Mouse (Mus musculus) intestine, postnatal 0 days (tissue): Measurements from ENCODE around the gene Gpr146. TPM values are rescaled to one million over a fixed set of nuclear protein-coding genes. Genes with fewer than 3 reads are reported as not detected.

ENCODE experiments used
- ATAC-seq: fragments of 200-750 bp; cut with Nextera tagmentation; 2 replicates; pipeline ENCODE4 v1.8.0; 2017; ENCODE audit warnings: mild to moderate bottlenecking, moderate TSS enrichment, moderate library complexity
- H3K27ac ChIP-seq: fragments of 300-500 bp; sonication (generic); 2 replicates; pipeline ENCODE4 v1.5.1; 2014; ENCODE audit warnings: mild to moderate bottlenecking, low read depth, low read length, moderate library complexity
- H3K27me3 ChIP-seq: fragments of 300-500 bp; sonication (generic); replicated peaks from 2 replicates; pipeline ENCODE4 v1.6.1; 2014; ENCODE audit warnings: low read length, mixed read lengths; ENCODE audit not compliant: control insufficient read depth, insufficient read depth
- H3K36me3 ChIP-seq: fragments of 300-500 bp; sonication (generic); 2 replicates; pipeline ENCODE4 v1.6.1; 2014; ENCODE audit warnings: mild to moderate bottlenecking, moderate library complexity; ENCODE audit not compliant: control insufficient read depth, insufficient read depth
- H3K4me1 ChIP-seq: fragments of 300-500 bp; sonication (generic); replicated peaks from 2 replicates; pipeline ENCODE4 v1.6.1; 2014; ENCODE audit warnings: antibody characterized with exemption, low read length, mixed read lengths; ENCODE audit not compliant: control insufficient read depth, insufficient read depth
- H3K4me2 ChIP-seq: fragments of 300-500 bp; sonication (generic); replicated peaks from 2 replicates; pipeline ENCODE4 v1.6.1; 2014; ENCODE audit warnings: low read depth, mild to moderate bottlenecking, moderate library complexity
- H3K4me3 ChIP-seq: fragments of 300-500 bp; sonication (generic); 2 replicates; pipeline ENCODE4 v1.5.1; 2014; ENCODE audit warnings: low read depth, low read length
- H3K9ac ChIP-seq: fragments of 300-500 bp; sonication (generic); 2 replicates; pipeline ENCODE4 v1.6.1; 2014; ENCODE audit warnings: mild to moderate bottlenecking, low read depth, low read length
- H3K9me3 ChIP-seq: fragments of 300-500 bp; sonication (generic); 2 replicates; pipeline ENCODE4 v1.6.1; 2016; ENCODE audit warnings: mixed run types; ENCODE audit not compliant: control insufficient read depth
- CTCF ChIP-seq: sonication (generic); IDR thresholded peaks from 2 replicates; pipeline ENCODE4 v1.5.1; 2016; ENCODE audit warnings: low read depth, mild to moderate bottlenecking, control low read depth, antibody characterized with exemption, moderate library complexity
- WGBS: fragments of 180-500 bp; shearing (Covaris S2); extraction: QIAGEN DNeasy Blood & Tissue Kit; methylation state at CpG from one replicate; pipeline ENCODE4 v1.1.7; 2014; 5-methylcytosine and 5-hydroxymethylcytosine counted together
- polyA plus RNA-seq: library from polyadenylated mRNA; unstranded; fragments of >200 nt; fragmentation: Nextera tagmentation; extraction: Ambion mirVana; gene quantifications from 2 replicates; pipeline ENCODE4 v1.2.1, GENCODE M21; 2015

Gpr146 gene
- polyA plus RNA-seq, 1 experiment from 2014 or later = 2.6 TPM

DNA sequence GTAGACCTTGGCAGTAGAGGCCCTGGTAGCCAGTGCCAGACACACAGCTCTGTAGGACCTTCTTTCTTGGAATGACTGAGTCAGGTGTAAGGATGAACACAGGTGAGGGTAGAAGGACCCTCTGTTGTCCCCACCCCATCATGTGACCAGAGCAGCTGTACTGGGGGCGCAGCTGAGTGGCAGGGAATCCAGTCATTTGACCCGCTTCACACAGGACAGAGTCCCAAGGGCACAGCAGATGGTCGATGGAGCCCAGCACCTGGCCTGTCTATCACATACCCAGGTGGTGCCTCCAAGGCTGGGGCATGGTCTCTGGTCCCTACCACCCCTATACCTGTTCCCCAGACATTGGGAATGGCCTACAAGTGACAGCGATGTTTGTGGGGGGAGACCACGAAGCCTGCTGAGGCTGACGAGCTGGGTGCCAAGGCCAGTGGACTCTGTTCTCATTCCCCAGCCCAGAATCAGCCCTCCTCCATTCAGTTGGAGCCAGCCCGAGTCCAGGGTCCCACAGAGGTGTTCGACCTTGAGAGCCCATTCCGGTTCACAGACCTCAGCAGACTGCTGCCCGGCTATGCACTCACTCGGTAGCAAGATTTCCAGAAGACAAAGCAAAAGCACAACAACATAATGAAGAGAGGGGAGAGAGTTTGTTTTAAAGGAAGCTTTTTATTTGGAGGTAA, 8.7 kb upstream of the Gpr146 start:
- 81% methylated on average over 11 of the region's 11 CpGs for WGBS
- no peak overlapping the region for H3K4me3 ChIP-seq
- no peak overlapping the region for H3K27ac ChIP-seq
- no peak for ATAC-seq
- no peak overlapping the region for H3K4me2 ChIP-seq
- 0 out of 2 replicates have a peak, but pooled peaks cover 5% of the 10 kb centered on the region for H3K4me1 ChIP-seq
- no peaks in the 10 kb centered on the region for H3K27me3 ChIP-seq
- no peaks in the 10 kb centered on the region; the same call in 1 of the 2 replicates for H3K36me3 ChIP-seq
- H3K9me3 ChIP-seq = no peaks in the 10 kb centered on the region
- no peak for TF ChIP-seq CTCF
- no peak overlapping the region for H3K9ac ChIP-seq

DNA sequence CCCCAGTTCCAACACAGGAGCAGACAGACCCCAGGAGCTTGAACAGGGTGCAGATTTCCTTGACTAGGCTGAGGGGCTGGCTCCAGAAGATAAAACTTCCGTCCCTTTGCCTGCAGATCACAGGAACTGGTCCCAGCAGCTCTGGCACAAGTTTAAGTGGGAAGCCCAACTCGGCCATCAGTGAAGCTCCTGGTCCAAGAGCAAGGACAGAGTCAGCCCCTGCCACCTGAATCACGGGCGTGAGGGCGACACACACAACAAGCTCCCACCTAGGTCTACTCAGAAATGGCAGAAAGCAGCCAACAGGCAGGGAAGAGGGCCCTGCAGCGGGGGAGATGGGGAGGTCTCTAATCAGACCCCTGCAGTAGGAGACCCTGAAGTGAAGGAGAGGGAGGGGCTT, 7.2 kb upstream of the Gpr146 start:
- H3K27me3 ChIP-seq = no peaks in the 10 kb centered on the region
- H3K9me3 ChIP-seq = no peaks in the 10 kb centered on the region
- no peak for TF ChIP-seq CTCF
- no peak overlapping the region for H3K27ac ChIP-seq
- H3K36me3 ChIP-seq = no peaks in the 10 kb centered on the region; the same call in 1 of the 2 replicates
- H3K4me3 ChIP-seq = no peak overlapping the region
- 88% methylated on average over 6 of the region's 6 CpGs for WGBS
- no peak overlapping the region for H3K9ac ChIP-seq
- ATAC-seq = no peak
- 0 out of 2 replicates have a peak, but pooled peaks cover 5% of the 10 kb centered on the region for H3K4me1 ChIP-seq
- H3K4me2 ChIP-seq = no peak overlapping the region

DNA sequence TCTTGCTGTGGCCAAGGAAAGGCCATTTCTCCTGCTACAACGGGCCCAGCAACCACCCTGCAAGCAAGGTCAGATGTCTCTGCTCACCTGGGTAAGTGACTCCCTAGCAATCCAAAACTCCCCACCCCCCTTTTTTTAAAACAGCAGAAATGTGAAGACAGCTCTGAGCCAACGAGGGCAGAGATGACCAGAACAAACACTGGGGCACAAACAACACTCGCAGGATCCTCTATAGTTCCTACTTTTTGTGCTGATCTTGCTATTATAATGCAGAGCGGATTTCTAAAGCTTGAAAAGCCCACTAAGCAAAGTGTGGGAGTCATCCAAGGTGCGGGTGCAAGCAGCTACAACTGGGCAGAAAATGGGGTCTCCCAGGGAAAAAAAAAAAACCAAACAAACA, 6.4 kb upstream of the Gpr146 start:
- Histone ChIP-seq H3K9me3 (no peaks in the 10 kb centered on the region), H3K27ac (no peak overlapping the region), H3K36me3 (no peaks in the 10 kb centered on the region; the same call in 1 of the 2 replicates), H3K27me3 (no peaks in the 10 kb centered on the region), H3K9ac (no peak overlapping the region; the same call in 1 of the 2 replicates), H3K4me2 (peak overlapping the region; percentile 83), H3K4me3 (peak overlapping the region; percentile 66), H3K4me1 (0 out of 2 replicates have a peak, but pooled peaks cover 5% of the 10 kb centered on the region)
- 69% methylated on average over 5 of the region's 5 CpGs for WGBS
- no peak for ATAC-seq
- no peak for TF ChIP-seq CTCF

DNA sequence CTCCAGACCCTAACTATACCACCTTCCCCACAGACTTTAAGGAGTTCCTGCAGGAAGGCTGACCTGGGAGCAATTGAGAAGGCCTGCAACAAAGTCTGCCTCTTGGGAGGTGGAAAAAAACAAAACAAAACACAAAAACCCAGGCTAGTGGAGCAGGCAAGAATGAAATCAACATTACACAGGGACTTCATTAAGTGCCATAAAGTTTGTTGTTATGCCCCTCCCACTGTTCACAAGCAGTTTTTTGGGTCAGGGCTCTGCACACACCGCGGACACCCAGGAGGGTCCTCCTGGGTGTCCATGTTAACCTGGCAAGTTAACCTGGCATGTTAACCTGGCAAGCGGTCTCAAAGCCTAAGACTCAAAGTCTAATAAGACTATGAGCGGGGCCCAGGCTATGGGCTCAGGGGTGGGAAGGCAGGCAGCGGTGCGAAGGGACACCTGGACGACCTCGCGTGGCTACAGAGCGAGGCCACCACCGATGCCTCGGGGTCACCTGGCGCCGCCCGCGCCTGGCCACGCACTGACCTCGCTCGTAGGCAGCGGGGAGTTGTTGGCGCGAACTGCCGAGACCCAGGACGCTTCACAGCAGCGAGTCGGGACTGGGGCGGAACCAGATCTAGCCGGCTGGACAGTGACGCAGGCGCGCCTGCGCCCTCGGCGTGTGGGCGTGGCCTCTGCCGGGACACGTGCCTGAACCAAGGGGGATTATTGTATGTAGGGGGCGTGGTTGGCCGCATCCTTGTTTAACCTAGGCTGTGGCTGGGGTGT, 5.7 kb upstream of the Gpr146 start:
- H3K9ac ChIP-seq = peak overlapping the region; percentile 94
- 0 out of 2 replicates have a peak, but pooled peaks cover 5% of the 10 kb centered on the region for H3K4me1 ChIP-seq
- ATAC-seq = peak; percentile 87
- TF ChIP-seq CTCF = peak; percentile 50
- H3K36me3 ChIP-seq = no peaks in the 10 kb centered on the region; the same call in 1 of the 2 replicates
- WGBS = under 1% methylated on average over 39 of the region's 39 CpGs
- peak overlapping the region; percentile 87 for H3K27ac ChIP-seq
- no peaks in the 10 kb centered on the region for H3K9me3 ChIP-seq
- peak overlapping the region; percentile 66 for H3K4me3 ChIP-seq
- no peaks in the 10 kb centered on the region for H3K27me3 ChIP-seq
- peak overlapping the region; percentile 83 for H3K4me2 ChIP-seq

DNA sequence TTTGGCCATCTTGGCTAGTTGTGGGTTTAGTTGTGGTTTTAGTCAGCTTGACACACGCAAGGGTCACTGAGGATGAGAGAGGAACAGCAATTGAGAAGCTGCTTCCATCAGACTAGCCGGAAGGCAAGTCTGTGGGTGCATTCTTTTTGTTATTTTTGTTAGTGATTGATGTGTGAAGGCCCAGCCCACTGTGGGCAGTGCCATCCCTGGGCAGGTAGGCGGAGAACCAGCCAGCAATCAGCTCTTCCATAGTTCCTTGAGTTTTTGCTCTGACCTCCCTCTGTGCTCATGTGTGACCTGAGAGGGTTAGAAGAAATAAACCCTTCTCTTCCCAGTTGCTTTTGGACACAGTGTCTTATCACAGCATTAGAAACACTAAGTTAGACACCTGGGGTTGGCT, 4.4 kb upstream of the Gpr146 start:
- Histone ChIP-seq H3K27me3 (no peaks in the 10 kb centered on the region), H3K9ac (no peak overlapping the region), H3K9me3 (no peaks in the 10 kb centered on the region), H3K4me3 (no peak overlapping the region), H3K4me2 (no peak overlapping the region), H3K27ac (no peak overlapping the region), H3K36me3 (no peaks in the 10 kb centered on the region; the same call in 1 of the 2 replicates), H3K4me1 (0 out of 2 replicates have a peak, but pooled peaks cover 5% of the 10 kb centered on the region)
- 84% methylated on average over 3 of the region's 3 CpGs for WGBS
- ATAC-seq = no peak
- no peak for TF ChIP-seq CTCF

- H3K4me1 ChIP-seq = peaks cover 7% of the 10 kb centered on the region; the same call in 1 of the 2 replicates
- no peaks in the 10 kb centered on the region for H3K27me3 ChIP-seq
- H3K4me2 ChIP-seq = no peak overlapping the region
- no peak for TF ChIP-seq CTCF
- H3K9ac ChIP-seq = no peak overlapping the region
- H3K4me3 ChIP-seq = no peak overlapping the region
- WGBS = 55% methylated on average over 6 of the region's 6 CpGs
- H3K27ac ChIP-seq = no peak overlapping the region
- no peak for ATAC-seq
- no peaks in the 10 kb centered on the region for H3K9me3 ChIP-seq
- H3K36me3 ChIP-seq = no peaks in the 10 kb centered on the region; the same call in 1 of the 2 replicates
Observed at GRCm38 (mm10) chr5:139373889-139374444, 3.5 kb upstream of the Gpr146 start.
